Mouse (Mus musculus): ENCODE measurements around the gene Tedc2. TPM values are rescaled to one million over a fixed set of nuclear protein-coding genes. Genes with fewer than 3 reads are reported as not detected.

The Tedc2 gene
- polyA plus RNA-seq, 1 experiment, result 12.7 TPM

GRCm38 (mm10) chr17:24173423-24173822 lies 47.2 kb downstream of the Tedc2 start:
- DNase-seq, result peak; percentile 57
- WGBS, result 2% methylated on average over 3 of the region's 3 CpGs
- Histone ChIP-seq H3K4me1 (ENCODE audit: control insufficient read depth, insufficient read depth, low read length) (no peaks in the 10 kb centered on the region), H3K4me3 (replicated peaks; ENCODE audit: extremely low read depth, low read depth, low read length) (no peak overlapping the region)
- TF ChIP-seq POLR2A (IDR thresholded peaks at IDR 0.05; ENCODE audit: borderline replicate concordance, extremely low read depth, low read depth, low read length) (no peak), CTCF (IDR thresholded peaks at IDR 0.05; ENCODE audit: insufficient read depth, low read length) (peak; percentile 77)

- 79% methylated on average over 4 of the region's 4 CpGs for whole genome bisulfite sequencing
- DNase-seq, result no peak
- TF ChIP-seq CTCF (IDR thresholded peaks at IDR 0.05; ENCODE audit: insufficient read depth, low read length) (no peak), POLR2A (IDR thresholded peaks at IDR 0.05; ENCODE audit: borderline replicate concordance, extremely low read depth, low read depth, low read length) (no peak)
- H3K4me1 ChIP-seq (ENCODE audit: control insufficient read depth, insufficient read depth, low read length), result peaks cover 3% of the 10 kb centered on the region; the same call in 1 of the 2 replicates
- H3K4me3 ChIP-seq (replicated peaks; ENCODE audit: extremely low read depth, low read depth, low read length), result no peak overlapping the region
Observed at GRCm38 (mm10) chr17:24171738-24172137, 48.9 kb downstream of the Tedc2 start.

- DNase-seq, result no peak
- no peak overlapping the region for H3K4me3 ChIP-seq (replicated peaks; ENCODE audit: extremely low read depth, low read depth, low read length)
- peaks cover 3% of the 10 kb centered on the region; the same call in 1 of the 2 replicates for H3K4me1 ChIP-seq (ENCODE audit: control insufficient read depth, insufficient read depth, low read length)
- TF ChIP-seq CTCF (IDR thresholded peaks at IDR 0.05; ENCODE audit: insufficient read depth, low read length) (no peak), POLR2A (IDR thresholded peaks at IDR 0.05; ENCODE audit: borderline replicate concordance, extremely low read depth, low read depth, low read length) (no peak)
- 58% methylated on average over 5 of the region's 5 CpGs for WGBS
Observed at GRCm38 (mm10) chr17:24170729-24171128, 49.9 kb downstream of the Tedc2 start.

- no peak for TF ChIP-seq CTCF (IDR thresholded peaks at IDR 0.05; ENCODE audit: insufficient read depth, low read length)
- no peak for TF ChIP-seq POLR2A (IDR thresholded peaks at IDR 0.05; ENCODE audit: borderline replicate concordance, extremely low read depth, low read depth, low read length)
- Histone ChIP-seq H3K4me1 (ENCODE audit: control insufficient read depth, insufficient read depth, low read length) (peaks cover 3% of the 10 kb centered on the region; the same call in 1 of the 2 replicates), H3K4me3 (replicated peaks; ENCODE audit: extremely low read depth, low read depth, low read length) (no peak overlapping the region)
- DNase-seq, result no peak
- WGBS, result 45% methylated on average over 3 of the region's 3 CpGs
Observed at GRCm38 (mm10) chr17:24170125-24170524, 50.5 kb downstream of the Tedc2 start.

GRCm38 (mm10) chr17:24169317-24170065 lies 51.2 kb downstream of the Tedc2 start, which contains the start of gene Atp6v0c:
Gene Atp6v0c (minus strand): TSS chr17:24169702.
- DNase-seq, result peak; percentile 96
- TF ChIP-seq CTCF (IDR thresholded peaks at IDR 0.05; ENCODE audit: insufficient read depth, low read length) (no peak), POLR2A (IDR thresholded peaks at IDR 0.05; ENCODE audit: borderline replicate concordance, extremely low read depth, low read depth, low read length) (peak; percentile 97)
- WGBS, result under 1% methylated on average over 58 of the region's 58 CpGs
- peak within 1 kb of the TSS; percentile 87 for H3K4me3 ChIP-seq (replicated peaks; ENCODE audit: extremely low read depth, low read depth, low read length)
- peaks cover 3% of the 10 kb centered on the region; the same call in 1 of the 2 replicates for H3K4me1 ChIP-seq (ENCODE audit: control insufficient read depth, insufficient read depth, low read length)

- under 1% methylated on average over 41 of the region's 41 CpGs for WGBS
- H3K4me3 ChIP-seq (replicated peaks; ENCODE audit: extremely low read depth, low read depth, low read length), result peak overlapping the region; percentile 87
- TF ChIP-seq POLR2A (IDR thresholded peaks at IDR 0.05; ENCODE audit: borderline replicate concordance, extremely low read depth, low read depth, low read length), result no peak
- no peak for TF ChIP-seq CTCF (IDR thresholded peaks at IDR 0.05; ENCODE audit: insufficient read depth, low read length)
- peaks cover 3% of the 10 kb centered on the region; the same call in 1 of the 2 replicates for H3K4me1 ChIP-seq (ENCODE audit: control insufficient read depth, insufficient read depth, low read length)
- DNase-seq, result peak; percentile 48
Observed at GRCm38 (mm10) chr17:24168590-24169277, 51.9 kb downstream of the Tedc2 start.

GRCm38 (mm10) chr17:24167891-24168505 lies 52.7 kb downstream of the Tedc2 start:
- Histone ChIP-seq H3K4me3 (replicated peaks; ENCODE audit: extremely low read depth, low read depth, low read length) (peak overlapping the region; percentile 87), H3K4me1 (ENCODE audit: control insufficient read depth, insufficient read depth, low read length) (peaks cover 3% of the 10 kb centered on the region; the same call in 1 of the 2 replicates)
- TF ChIP-seq CTCF (IDR thresholded peaks at IDR 0.05; ENCODE audit: insufficient read depth, low read length) (no peak), POLR2A (IDR thresholded peaks at IDR 0.05; ENCODE audit: borderline replicate concordance, extremely low read depth, low read depth, low read length) (no peak)
- no peak for DNase-seq
- WGBS, result 33% methylated on average over 7 of the region's 7 CpGs

GRCm38 (mm10) chr17:24167120-24167519 lies 53.5 kb downstream of the Tedc2 start:
- H3K4me1 ChIP-seq (ENCODE audit: control insufficient read depth, insufficient read depth, low read length), result peaks cover 7% of the 10 kb centered on the region
- DNase-seq, result no peak
- no peak for TF ChIP-seq POLR2A (IDR thresholded peaks at IDR 0.05; ENCODE audit: borderline replicate concordance, extremely low read depth, low read depth, low read length)
- no peak for TF ChIP-seq CTCF (IDR thresholded peaks at IDR 0.05; ENCODE audit: insufficient read depth, low read length)
- H3K4me3 ChIP-seq (replicated peaks; ENCODE audit: extremely low read depth, low read depth, low read length), result no peak overlapping the region
- 56% methylated on average over 6 of the region's 6 CpGs for WGBS

Other genes starting within 250 kb of the Tedc2 start
- 1.5 and 2.7 TPM in 2 replicates for gene Prss30, start 240.3 kb downstream of the Tedc2 start, polyA plus RNA-seq (2012; rRNA removed)
- 0.11 and 0.96 TPM in 2 replicates for gene Prss22, start 222.8 kb downstream of the Tedc2 start, polyA plus RNA-seq (2012; rRNA removed)
- gene Prss27, start 182.7 kb downstream of the Tedc2 start, polyA plus RNA-seq (2012; rRNA removed), result 0.24 and 12.9 TPM in 2 replicates
- 28.4 and 30.3 TPM in 2 replicates for gene Kctd5, start 147.4 kb downstream of the Tedc2 start, polyA plus RNA-seq (2012; rRNA removed)
- 16.4 and 19.8 TPM in 2 replicates for gene Pdpk1, start 69.9 kb downstream of the Tedc2 start, polyA plus RNA-seq (2012; rRNA removed)
- gene Amdhd2, start 57.1 kb downstream of the Tedc2 start, polyA plus RNA-seq (2012; rRNA removed), result 58.3 and 58.8 TPM in 2 replicates
- gene Atp6v0c, start 51.1 kb downstream of the Tedc2 start, polyA plus RNA-seq (2012; rRNA removed), result 880 and 1,077 TPM in 2 replicates
- gene Tbc1d24, start 15.3 kb downstream of the Tedc2 start, polyA plus RNA-seq (2012; rRNA removed), result 13.9 and 30.2 TPM in 2 replicates
- 8.2 and 10.4 TPM in 2 replicates for gene Ntn3, start 11.3 kb downstream of the Tedc2 start, polyA plus RNA-seq (2012; rRNA removed)
- 1.3 and 2.9 TPM in 2 replicates for gene Ccnf, start 30.6 kb upstream of the Tedc2 start, polyA plus RNA-seq (2012; rRNA removed)
- 0.40 and 0.78 TPM in 2 replicates for gene Abca17, start 130.2 kb upstream of the Tedc2 start, polyA plus RNA-seq (2012; rRNA removed)
- 231 and 262 TPM in 2 replicates for gene Abca3, start 131.1 kb upstream of the Tedc2 start, polyA plus RNA-seq (2012; rRNA removed)
- 83.2 and 101 TPM in 2 replicates for gene Rnps1, start 193.7 kb upstream of the Tedc2 start, polyA plus RNA-seq (2012; rRNA removed)
- 70.0 and 78.3 TPM in 2 replicates for gene Eci1, start 205.8 kb upstream of the Tedc2 start, polyA plus RNA-seq (2012; rRNA removed)
- 7.7 and 22.4 TPM in 2 replicates for gene Dnase1l2, start 222.3 kb upstream of the Tedc2 start, polyA plus RNA-seq (2012; rRNA removed)
- 85.9 and 90.1 TPM in 2 replicates for gene E4f1, start 249.5 kb upstream of the Tedc2 start, polyA plus RNA-seq (2012; rRNA removed)
- 39.5 and 46.2 TPM in 2 replicates for gene Pgp, start 249.5 kb upstream of the Tedc2 start, polyA plus RNA-seq (2012; rRNA removed)